Mouse (Mus musculus) natural killer cell, adult 2 months (primary cell): ENCODE measurements at regions not wholly inside any gene's neighbourhood (a gene's known extent, or its start where the extent isn't known, plus 50 kb on each side); places are given as distances from the start of the nearest gene placed in this dataset.
A peak's percentile ranks its signal among the peaks of the same experiment; 100 is the strongest.

Experiments
- DNase-seq, 2 experiments: peaks; one replicate each; pipeline ENCODE4 v3.0.0; 2022; ENCODE audit warnings: low spot score in 2 of 2

DNA sequence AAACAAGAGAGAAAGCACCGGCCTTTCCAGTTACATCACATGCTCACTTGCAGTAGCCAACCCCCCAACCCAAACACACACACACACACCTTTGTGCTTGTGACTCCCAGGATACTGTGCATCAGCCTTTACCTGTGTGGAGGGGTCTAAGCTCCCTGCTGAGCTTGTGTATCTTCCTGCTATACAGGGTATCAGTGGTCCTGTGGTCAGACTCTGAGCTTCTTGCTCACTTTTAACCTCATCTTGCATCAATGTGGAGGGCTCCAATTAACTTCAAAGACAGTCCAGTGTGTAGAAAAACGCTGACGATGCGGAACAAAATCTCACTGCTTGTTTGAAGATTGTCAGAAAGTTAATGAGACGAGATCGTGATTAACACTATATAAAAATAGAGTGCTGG is 71.4 kb upstream of the Gypa start:
- DNase-seq: no peak

GRCm38 (mm10) chr8:80416121-80416520 is 77.5 kb upstream of the Gypa start:
- no peak for DNase-seq

- no peak for DNase-seq
Observed at GRCm38 (mm10) chr8:80399594-80400207, 93.9 kb upstream of the Gypa start.

DNA sequence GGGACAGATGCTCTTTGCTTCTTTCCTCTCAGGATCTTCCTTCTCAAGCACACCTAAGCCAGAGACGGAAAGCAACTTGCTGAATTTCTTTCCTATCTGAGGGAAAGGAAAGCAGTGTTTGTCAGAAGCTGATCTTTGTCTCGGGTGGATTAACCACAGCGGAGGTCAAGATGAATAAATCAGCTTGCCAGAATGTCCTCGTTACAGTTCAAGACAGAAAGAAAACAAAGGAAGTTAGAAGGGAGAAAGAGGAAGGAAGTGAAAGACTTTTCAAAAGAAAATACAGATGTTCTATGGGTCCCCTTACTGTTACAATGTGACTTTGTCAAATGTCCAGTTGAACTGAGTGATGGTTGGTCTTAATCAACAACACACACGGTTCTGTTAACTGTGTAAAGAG is 98.6 kb upstream of the Gypa start:
- DNase-seq: no peak

GRCm38 (mm10) chr8:80393111-80393510 is 100.5 kb upstream of the Gypa start:
- peak; percentile 4 to 22 for DNase-seq

DNA sequence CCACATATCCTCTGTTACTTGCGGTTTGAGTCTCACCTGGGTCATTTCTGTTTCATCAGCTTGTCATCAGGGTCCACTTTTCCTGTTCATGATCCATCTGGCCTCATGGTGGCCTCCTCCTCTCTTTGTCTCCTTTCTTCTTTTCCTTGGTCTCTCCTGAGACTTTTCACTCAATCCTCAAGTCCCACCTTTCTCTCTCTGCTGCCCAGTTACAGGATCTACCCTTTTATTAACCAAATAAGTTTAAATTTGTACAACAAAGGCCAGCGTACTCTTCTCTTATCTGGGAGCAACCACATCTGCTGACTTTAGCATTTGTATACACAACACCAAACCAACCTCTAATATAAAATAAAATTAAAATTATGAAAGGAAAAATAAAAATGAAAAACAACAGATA is 124.4 kb upstream of the Gypa start:
- DNase-seq: no peak

GRCm38 (mm10) chr8:80364059-80364458 is 129.5 kb upstream of the Gypa start:
- peak in 1 of 2 experiments; percentile 42 for DNase-seq

DNA sequence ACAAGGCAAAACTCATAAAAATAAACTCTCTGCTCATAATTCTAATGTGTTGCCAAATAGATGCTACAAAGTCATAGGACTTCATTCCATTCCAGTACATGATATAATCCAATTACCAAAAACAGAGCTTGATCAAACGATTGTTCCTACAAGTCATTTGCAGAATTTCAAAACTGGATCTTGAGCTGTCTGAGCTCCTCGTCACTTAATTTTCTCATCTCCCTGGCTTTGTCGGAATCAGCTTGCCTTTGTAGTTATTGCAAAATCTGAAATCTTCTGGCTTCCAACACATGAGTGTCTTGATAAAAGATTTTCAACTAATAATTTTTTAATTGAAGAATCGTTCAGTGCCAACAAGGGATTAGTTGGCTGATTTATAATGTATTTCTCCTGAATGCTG is 150.3 kb upstream of the Gypa start:
- no peak for DNase-seq

DNA sequence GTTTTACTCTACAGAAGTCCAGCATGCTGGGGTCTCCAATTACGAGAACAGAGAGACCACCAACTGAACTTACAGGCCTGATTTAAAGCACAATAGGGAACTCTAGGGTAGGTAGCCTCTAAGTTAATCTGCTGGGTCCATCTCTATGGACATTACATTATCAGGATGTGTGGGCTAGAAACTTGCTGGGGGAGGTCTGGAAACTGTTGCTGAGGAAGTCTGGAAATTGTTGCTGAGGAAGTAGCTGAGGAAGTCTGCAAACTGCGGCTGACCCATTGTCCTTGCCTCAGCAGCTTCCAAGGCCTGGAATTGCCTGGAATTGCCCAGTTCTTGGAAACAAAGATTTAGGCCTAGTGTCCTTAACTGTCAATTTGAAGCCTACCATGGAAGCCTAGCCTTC is 155.7 kb upstream of the Gypa start:
- no peak for DNase-seq

DNA sequence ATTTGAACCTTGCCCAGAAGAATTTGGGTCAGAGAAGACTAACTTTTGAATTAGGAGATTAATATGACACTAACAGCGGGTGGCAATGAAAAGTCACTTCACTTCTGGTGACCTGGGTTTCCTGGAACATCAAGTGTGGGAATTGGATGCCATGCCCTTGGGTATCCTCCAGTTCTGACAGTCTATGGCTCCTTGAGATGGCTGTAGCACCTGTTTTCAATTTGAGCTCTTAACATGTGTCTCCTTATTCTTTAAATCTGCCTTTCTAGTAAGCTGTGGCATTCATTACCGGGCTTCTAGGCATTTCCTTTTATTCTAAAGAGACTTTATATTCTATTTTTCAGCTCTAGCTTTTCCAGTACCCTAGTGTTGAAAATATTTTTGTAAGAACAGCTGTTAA is 164.9 kb upstream of the Gypa start:
- no peak for DNase-seq

GRCm38 (mm10) chr8:80325859-80326258 is 167.7 kb upstream of the Gypa start:
- DNase-seq: no peak

- DNase-seq: no peak
Observed at GRCm38 (mm10) chr8:80325132-80325531, 168.4 kb upstream of the Gypa start.

- DNase-seq: no peak
Observed at GRCm38 (mm10) chr8:80318231-80318870, 175.2 kb upstream of the Gypa start.

GRCm38 (mm10) chr8:80315371-80315770 is 178.2 kb upstream of the Gypa start:
- DNase-seq: peak in 1 of 2 experiments; percentile 1

GRCm38 (mm10) chr8:80314826-80315225 is 178.8 kb upstream of the Gypa start:
- peak in 1 of 2 experiments; percentile 5 for DNase-seq

GRCm38 (mm10) chr8:80313883-80314635 is 179.5 kb upstream of the Gypa start:
- no peak for DNase-seq

GRCm38 (mm10) chr8:80307761-80308160 is 185.8 kb upstream of the Gypa start:
- DNase-seq: no peak

- no peak for DNase-seq
Observed at GRCm38 (mm10) chr8:80298596-80298995, 195.0 kb upstream of the Gypa start.

GRCm38 (mm10) chr8:80290311-80290710 is 203.3 kb upstream of the Gypa start:
- DNase-seq: no peak

DNA sequence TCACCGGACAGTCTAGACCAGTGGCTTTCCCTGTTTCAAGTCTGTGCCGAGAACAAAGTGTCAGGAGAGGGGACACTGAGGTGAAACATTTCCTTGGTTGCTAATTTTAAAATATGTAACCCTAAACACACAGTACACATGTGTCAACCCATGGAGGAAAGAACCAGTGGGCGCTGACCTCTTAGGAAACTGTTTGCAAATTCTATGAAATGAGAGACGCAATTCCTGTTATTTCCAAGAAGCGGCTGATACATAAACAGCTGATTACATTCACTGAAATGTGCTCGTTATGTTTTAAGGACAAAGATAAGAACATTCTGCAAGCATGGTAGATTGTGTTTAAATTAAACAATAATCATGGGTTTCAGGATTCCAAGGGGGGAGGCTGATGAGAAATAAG is 204.3 kb upstream of the Gypa start:
- DNase-seq: no peak

GRCm38 (mm10) chr8:80268910-80269460 is 211.2 kb upstream of the Hhip start:
- DNase-seq: no peak

GRCm38 (mm10) chr8:80264915-80265314 is 207.1 kb upstream of the Hhip start:
- no peak for DNase-seq

- DNase-seq: no peak
Observed at GRCm38 (mm10) chr8:80263468-80263945, 205.7 kb upstream of the Hhip start.
